Mouse (Mus musculus) heart, postnatal 0 days (tissue): ENCODE measurements around the gene Ugt1a6a.

Experiments used
- CTCF ChIP-seq: IDR thresholded peaks from 2 replicates; pipeline ENCODE4 v1.5.1; 2016; ENCODE audit warnings: antibody characterized with exemption, control low read depth, low read depth
- EP300 ChIP-seq: IDR thresholded peaks from 2 replicates; pipeline ENCODE4 v1.6.1; 2016; ENCODE audit warnings: antibody characterized with exemption, low read depth

GRCm38 (mm10) chr1:88220336-88220735 is 85.7 kb downstream of the Ugt1a6a start:
- TF ChIP-seq CTCF (no peak), EP300 (no peak)
